Mouse (Mus musculus): ENCODE results near the gene Gzmk.
A peak's percentile ranks its signal among the peaks of the same experiment; 100 is the strongest.

Gene Gzmk

GRCm38 (mm10) chr13:113202184-113202583 is 23.5 kb downstream of the Gzmk start:
- no peak for DNase-seq (ENCODE audit: low spot score in 2 of 2)

GRCm38 (mm10) chr13:113201631-113202030 is 24.1 kb downstream of the Gzmk start:
- no peak for DNase-seq (ENCODE audit: low spot score in 2 of 2)

- DNase-seq (ENCODE audit: low spot score in 2 of 2) = no peak
These were observed 25.0 kb downstream of the Gzmk start for GRCm38 (mm10) chr13:113200726-113201125.

- DNase-seq (ENCODE audit: low spot score in 2 of 2) = no peak
These were observed 26.4 kb downstream of the Gzmk start for GRCm38 (mm10) chr13:113199331-113199730.

- DNase-seq (ENCODE audit: low spot score in 2 of 2) = no peak
These were observed 27.7 kb downstream of the Gzmk start for GRCm38 (mm10) chr13:113197872-113198502.

- no peak for DNase-seq (ENCODE audit: low spot score in 2 of 2)
These were observed 28.7 kb downstream of the Gzmk start for GRCm38 (mm10) chr13:113196808-113197674.

GRCm38 (mm10) chr13:113183720-113184119 is 42.0 kb downstream of the Gzmk start:
- no peak for DNase-seq (ENCODE audit: low spot score in 2 of 2)

- no peak for DNase-seq (ENCODE audit: low spot score in 2 of 2)
These were observed 42.4 kb downstream of the Gzmk start for GRCm38 (mm10) chr13:113183310-113183709.

GRCm38 (mm10) chr13:113174162-113174561 is 51.5 kb downstream of the Gzmk start:
- DNase-seq (ENCODE audit: low spot score in 2 of 2) = peak in 1 of 2 experiments; percentile 42

GRCm38 (mm10) chr13:113170256-113170655 is 55.5 kb downstream of the Gzmk start:
- no peak for DNase-seq (ENCODE audit: low spot score in 2 of 2)

- no peak for DNase-seq (ENCODE audit: low spot score in 2 of 2)
These were observed 57.6 kb downstream of the Gzmk start for GRCm38 (mm10) chr13:113168018-113168534.

GRCm38 (mm10) chr13:113164252-113165005 is 61.3 kb downstream of the Gzmk start:
- no peak for DNase-seq (ENCODE audit: low spot score in 2 of 2)

GRCm38 (mm10) chr13:113151556-113151955 is 74.2 kb downstream of the Gzmk start:
- no peak for DNase-seq (ENCODE audit: low spot score in 2 of 2)

- DNase-seq (ENCODE audit: low spot score in 2 of 2) = no peak
These were observed 86.1 kb downstream of the Gzmk start for GRCm38 (mm10) chr13:113139597-113139996.

- peak; percentile 24 to 56 for DNase-seq (ENCODE audit: low spot score in 2 of 2)
These were observed 95.7 kb downstream of the Gzmk start for GRCm38 (mm10) chr13:113129974-113130373.

Measured in right cerebral cortex, postnatal 10 days (tissue).